Mouse (Mus musculus): Measurements from ENCODE around the gene Mipep. TPM values are rescaled to one million over a fixed set of nuclear protein-coding genes. Genes with fewer than 3 reads are reported as not detected.
A peak's percentile ranks its signal among the peaks of the same experiment; 100 is the strongest.

The Mipep gene
- total RNA-seq (2022) = 10 to 100 TPM; 30.2 to 32.4 (median 30.9) TPM

GRCm38 (mm10) chr14:60784427-60785315 is at the start of gene Mipep:
TSS of gene Mipep (plus strand) at chr14:60784573.
- peak; percentile 67 to 81 for DNase-seq (ENCODE audit: low spot score in 2 of 2)

GRCm38 (mm10) chr14:60735206-60735605 is 49.2 kb upstream of the Mipep start:
- no peak for DNase-seq (ENCODE audit: low spot score in 2 of 2)

- no peak for DNase-seq (ENCODE audit: low spot score in 2 of 2)
These were observed 48.4 kb upstream of the Mipep start for GRCm38 (mm10) chr14:60735848-60736547.

- no peak for DNase-seq (ENCODE audit: low spot score in 2 of 2)
These were observed 47.7 kb upstream of the Mipep start for GRCm38 (mm10) chr14:60736591-60737192.

GRCm38 (mm10) chr14:60737202-60737611 is 47.2 kb upstream of the Mipep start:
- no peak for DNase-seq (ENCODE audit: low spot score in 2 of 2)

GRCm38 (mm10) chr14:60738434-60738938 is 45.9 kb upstream of the Mipep start:
- DNase-seq (ENCODE audit: low spot score in 2 of 2) = no peak

- no peak for DNase-seq (ENCODE audit: low spot score in 2 of 2)
These were observed 45.2 kb upstream of the Mipep start for GRCm38 (mm10) chr14:60739155-60739554.

GRCm38 (mm10) chr14:60739616-60740015 is 44.8 kb upstream of the Mipep start:
- no peak for DNase-seq (ENCODE audit: low spot score in 2 of 2)

- no peak for DNase-seq (ENCODE audit: low spot score in 2 of 2)
These were observed 43.9 kb upstream of the Mipep start for GRCm38 (mm10) chr14:60740507-60740906.

- no peak for DNase-seq (ENCODE audit: low spot score in 2 of 2)
These were observed 43.3 kb upstream of the Mipep start for GRCm38 (mm10) chr14:60741033-60741432.

- DNase-seq (ENCODE audit: low spot score in 2 of 2) = no peak
These were observed 42.8 kb upstream of the Mipep start for GRCm38 (mm10) chr14:60741490-60741981.

GRCm38 (mm10) chr14:60743681-60744080 is 40.7 kb upstream of the Mipep start:
- DNase-seq (ENCODE audit: low spot score in 2 of 2) = no peak

GRCm38 (mm10) chr14:60745201-60745600 is 39.2 kb upstream of the Mipep start:
- no peak for DNase-seq (ENCODE audit: low spot score in 2 of 2)

- no peak for DNase-seq (ENCODE audit: low spot score in 2 of 2)
These were observed 38.2 kb upstream of the Mipep start for GRCm38 (mm10) chr14:60746141-60746540.

GRCm38 (mm10) chr14:60747154-60747870 is 37.1 kb upstream of the Mipep start:
- DNase-seq (ENCODE audit: low spot score in 2 of 2) = no peak

- DNase-seq (ENCODE audit: low spot score in 2 of 2) = no peak
These were observed 34.5 kb upstream of the Mipep start for GRCm38 (mm10) chr14:60749880-60750279.

GRCm38 (mm10) chr14:60751581-60751980 is 32.8 kb upstream of the Mipep start:
- DNase-seq (ENCODE audit: low spot score in 2 of 2) = no peak

GRCm38 (mm10) chr14:60752892-60753800 is 31.2 kb upstream of the Mipep start:
- no peak for DNase-seq (ENCODE audit: low spot score in 2 of 2)

- DNase-seq (ENCODE audit: low spot score in 2 of 2) = no peak
These were observed 30.6 kb upstream of the Mipep start for GRCm38 (mm10) chr14:60753801-60754126.

GRCm38 (mm10) chr14:60754656-60755055 is 29.7 kb upstream of the Mipep start:
- no peak for DNase-seq (ENCODE audit: low spot score in 2 of 2)

Data from layer of hippocampus, adult 8-10 months (tissue).